Mouse (Mus musculus) left cerebral cortex, postnatal 10 days (tissue): Measurements from ENCODE around the gene Gm29609. TPM values are rescaled to one million over a fixed set of nuclear protein-coding genes. Genes with fewer than 3 reads are reported as not detected.
"Not testable (repeated sequence)": the region's sequence is repeated elsewhere in the genome, so short reads cannot be mapped to it uniquely, and the experiment has no call there.

Experiments
- DNase-seq, 2 experiments: peaks; one replicate each; pipeline ENCODE4 v3.0.0; 2021 to 2022; ENCODE audit warnings: low spot score in 2 of 2, mixed read lengths in 1 of 2; ENCODE audit errors: extremely low spot score in 1 of 2
- intact Hi-C: fragments of 180-260 bp; cut with DNase I; formaldehyde crosslinking; loops from one replicate; pipeline ENCODE4 v1.15.1; 2025
- total RNA-seq, 2 experiments: library from RNA; stranded (reverse); gene quantifications; 2 replicates each; pipeline ENCODE4 v1.2.3; 2021

Gm29609 gene
- total RNA-seq: 1 to 10 TPM; 1.6 to 3.9 TPM

DNA sequence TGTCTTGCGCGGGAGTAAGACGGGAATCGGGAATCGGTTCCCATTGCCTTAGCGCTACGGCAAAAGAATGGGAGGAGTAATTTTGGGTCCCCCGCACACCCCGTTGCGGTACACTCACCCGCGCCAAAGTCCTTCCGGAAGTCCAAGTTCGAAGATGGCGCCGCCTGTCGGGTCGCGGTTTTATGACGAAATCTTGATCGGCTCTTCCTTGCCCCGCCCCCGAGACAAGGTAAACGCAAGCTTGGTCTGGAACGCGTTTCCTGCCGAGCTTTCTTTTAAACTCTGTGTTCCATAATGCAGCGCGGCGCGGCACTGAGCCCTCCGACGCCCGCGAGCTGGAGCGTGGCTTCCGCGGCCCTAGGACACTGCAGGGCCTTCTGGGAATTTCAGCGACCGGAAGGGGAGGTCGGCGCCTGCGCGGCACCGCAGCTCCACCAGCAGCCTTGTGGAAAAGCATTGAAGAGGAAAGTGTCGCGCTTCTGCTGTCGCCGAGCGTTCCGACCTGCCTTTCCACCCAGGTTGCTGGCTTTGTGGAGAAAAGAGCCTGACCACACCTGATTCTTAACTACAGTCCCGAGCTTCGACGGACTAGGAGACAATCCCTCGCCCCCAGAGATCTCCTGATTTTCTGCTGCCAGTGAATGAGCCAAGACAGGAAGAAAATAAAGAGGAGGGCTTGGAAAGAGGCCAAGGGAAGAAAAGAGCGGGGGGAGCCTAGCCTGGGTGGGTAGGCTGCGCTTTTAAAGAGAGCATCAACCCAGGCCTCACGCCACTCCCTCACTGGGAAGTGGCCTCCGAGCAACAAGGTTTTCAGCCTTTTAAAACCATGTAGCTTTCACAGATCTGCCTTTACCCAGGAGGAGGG lies at the start of gene Gm29609, which contains the start of gene Gtf3c2:
Gm29609 (minus strand) TSS at position 146 of the 865 bp plus-strand sequence.
Gtf3c2 (minus strand) TSS at position 379 of the 865 bp plus-strand sequence.
- DNase-seq: peak; percentile 94 to 97
- intact Hi-C loops: no loop called here

DNA sequence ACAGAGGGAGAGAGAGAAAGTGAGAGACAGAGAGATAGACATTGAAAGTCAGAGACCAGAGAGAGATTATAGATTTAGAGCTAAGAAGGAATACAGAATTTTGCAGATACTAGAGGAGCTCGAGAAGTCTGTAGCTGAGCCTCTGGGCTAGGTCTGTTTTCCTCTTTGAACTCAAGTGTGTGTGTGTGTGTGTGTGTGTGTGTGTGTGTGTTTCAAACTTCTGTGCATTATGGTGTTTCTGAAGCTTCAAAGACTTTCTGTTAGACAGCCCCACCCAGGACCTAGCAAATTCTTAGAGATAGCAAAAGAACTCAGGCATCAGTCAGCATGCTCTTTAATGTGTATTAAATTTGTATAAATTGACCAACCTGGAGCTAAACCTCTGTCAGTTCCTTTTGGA lies 46.9 kb upstream of the Gm29609 start:
- intact Hi-C loops: no loop called here
- no peak for DNase-seq

DNA sequence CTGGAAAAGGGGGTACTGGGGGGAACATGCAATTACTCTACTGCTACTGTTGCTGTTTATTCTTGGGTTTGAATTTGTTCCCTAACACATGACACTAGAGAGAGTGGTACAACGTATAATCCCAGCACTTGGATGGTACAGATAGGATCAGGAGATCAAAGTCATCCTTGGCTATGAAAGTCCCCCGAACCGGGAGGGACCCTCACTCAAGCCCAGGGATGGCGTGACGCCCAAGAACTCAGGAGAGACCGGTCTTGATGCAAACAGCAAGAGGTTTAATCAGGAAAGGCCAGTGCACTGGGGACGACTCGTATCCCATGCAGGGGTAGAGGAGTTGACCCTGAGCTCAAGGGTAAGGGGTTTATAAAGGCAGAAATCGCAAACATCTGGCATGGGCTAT lies 43.0 kb upstream of the Gm29609 start:
- peak in 1 of 2 experiments; percentile 39 for DNase-seq
- intact Hi-C loops: no loop called here

DNA sequence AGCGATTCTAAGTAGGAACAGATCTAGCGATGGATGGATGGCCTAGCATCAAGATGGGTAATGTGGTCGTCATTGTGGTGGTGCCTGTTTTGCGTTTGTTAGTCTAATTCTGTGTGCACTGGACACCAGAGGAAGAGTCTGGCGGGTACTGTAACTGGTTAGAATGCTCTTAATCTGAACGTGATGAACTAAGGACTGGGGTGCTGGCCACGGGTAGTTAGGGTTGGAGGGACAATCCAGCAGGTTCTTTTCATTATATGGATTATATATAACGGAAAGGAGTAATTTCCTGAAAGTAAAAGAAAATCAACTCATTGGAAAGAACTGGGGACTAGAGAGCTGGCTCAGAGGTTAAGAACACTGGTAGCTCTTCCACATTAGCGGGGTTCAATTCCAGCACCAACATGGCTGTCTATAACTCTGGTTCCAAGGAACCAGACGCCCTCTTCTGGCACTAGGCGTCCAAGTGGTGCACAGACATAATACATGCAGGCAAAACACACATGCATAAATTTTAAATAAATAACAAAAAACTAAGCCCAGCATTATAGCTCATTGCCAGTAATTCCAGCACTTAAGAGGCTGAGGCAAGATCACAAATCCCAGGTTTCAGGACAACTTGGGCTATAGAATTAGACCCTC lies 41.7 kb upstream of the Gm29609 start:
- intact Hi-C loops: loop anchor here (2.0 kb wide), 1 partner anchor 19 kb away; the partner anchor contains the start of genes Gm9970 and Nrbp1
- DNase-seq: peak in 1 of 2 experiments; percentile 62

DNA sequence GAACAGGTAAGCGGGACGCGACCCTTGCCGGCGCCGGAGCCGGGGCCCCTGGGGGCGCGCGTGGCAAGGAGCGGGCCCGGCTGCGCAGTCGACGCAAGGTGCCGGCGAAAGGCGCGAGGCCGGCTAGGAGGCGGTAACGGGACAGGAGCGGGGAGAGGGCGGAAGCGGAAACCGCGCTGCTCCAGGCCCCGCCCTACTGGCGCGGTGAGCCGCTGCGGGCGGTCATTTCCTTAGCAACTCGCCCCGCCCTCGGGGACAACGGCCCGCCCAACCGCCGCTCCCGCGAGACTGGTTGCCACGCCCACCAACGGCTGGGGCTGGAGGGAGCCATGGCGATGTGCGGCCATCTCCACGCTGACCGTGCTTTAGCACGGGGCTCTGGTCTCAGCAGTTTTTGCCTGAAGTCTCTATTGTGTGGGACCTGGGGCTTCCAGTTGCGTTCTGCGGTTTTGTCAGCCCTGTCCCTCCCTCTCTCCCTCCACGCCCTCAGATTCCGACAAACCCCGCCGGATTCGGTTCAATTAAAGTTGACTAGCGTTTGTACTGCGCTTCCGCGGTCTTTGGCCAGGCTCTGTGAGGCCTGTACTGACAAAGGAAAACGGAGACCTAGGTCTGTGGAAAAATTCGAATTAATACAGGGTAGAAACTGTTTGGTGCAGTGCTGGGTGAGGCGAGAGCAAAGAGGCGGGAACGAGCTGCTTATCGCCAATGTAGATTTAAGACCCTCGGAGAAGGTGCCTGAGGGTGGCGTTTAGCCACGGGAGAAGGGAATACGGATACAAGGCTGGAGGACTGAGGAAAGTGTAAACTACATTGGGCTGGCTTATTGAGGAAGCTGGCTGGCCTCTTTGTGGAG lies 41.0 kb upstream of the Gm29609 start, which contains the start of gene Ppm1g:
Ppm1g (minus strand) TSS at position 240 of the 856 bp plus-strand sequence.
- intact Hi-C loops: loop anchor here (2.0 kb wide), 1 partner anchor 20 kb away; the partner anchor contains the start of genes Gm9970 and Nrbp1
- peak; percentile 94 to 98 for DNase-seq

DNA sequence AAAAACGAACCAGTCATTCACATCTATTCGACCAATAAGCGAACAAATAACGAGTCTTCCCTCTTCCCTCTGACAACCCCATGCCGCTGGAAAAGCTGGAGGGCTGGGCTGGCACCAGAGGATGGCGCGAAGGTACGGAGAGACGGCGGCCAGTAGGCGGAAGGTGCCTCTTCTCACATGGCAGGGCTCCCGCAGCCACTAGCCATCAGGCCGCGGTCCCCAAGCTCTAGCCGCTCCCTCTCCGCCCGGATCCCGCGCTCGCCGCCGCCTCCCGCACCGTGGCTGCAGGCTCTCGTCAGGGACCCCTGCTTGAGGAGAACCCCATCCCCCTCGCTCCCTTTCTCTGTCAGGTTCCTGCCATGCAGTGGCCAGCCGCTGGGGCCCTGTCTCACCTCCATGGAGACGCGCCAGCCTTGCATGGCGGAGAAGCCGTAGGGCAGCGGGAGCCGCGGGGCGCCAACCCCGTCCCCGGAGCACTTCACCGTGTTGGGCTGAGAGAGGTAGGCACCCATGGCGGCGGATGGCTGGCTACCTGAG lies 40.3 kb upstream of the Gm29609 start:
- intact Hi-C loops: loop anchor here (2.0 to 5.0 kb wide), 2 partner anchors 21 to 107 kb away; partner anchors contain the start of genes Gm9970 and Nrbp1
- DNase-seq: peak in 1 of 2 experiments; percentile 81

DNA sequence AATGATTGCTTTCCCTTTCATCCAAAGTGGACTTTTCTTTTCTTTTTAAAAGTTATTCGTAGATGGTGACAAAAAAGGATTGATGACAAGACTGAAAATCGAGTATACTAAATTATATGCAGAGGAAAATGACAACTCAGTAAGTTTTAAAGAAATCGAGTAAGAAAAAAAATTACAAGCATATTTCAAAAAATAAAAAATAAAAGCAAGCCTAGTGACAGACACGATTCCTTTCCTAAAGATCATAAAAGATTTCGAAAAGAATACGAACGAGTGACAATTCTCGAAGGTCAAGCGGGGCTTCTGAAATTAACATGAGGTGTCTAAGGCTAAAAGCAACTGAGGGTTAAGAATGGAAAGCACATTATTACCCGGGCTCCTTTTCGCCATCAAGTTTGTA lies 39.8 kb upstream of the Gm29609 start:
- intact Hi-C loops: loop anchor here (5.0 kb wide), 1 partner anchor 108 kb away; no protein-coding TSS in a partner anchor
- no peak for DNase-seq

DNA sequence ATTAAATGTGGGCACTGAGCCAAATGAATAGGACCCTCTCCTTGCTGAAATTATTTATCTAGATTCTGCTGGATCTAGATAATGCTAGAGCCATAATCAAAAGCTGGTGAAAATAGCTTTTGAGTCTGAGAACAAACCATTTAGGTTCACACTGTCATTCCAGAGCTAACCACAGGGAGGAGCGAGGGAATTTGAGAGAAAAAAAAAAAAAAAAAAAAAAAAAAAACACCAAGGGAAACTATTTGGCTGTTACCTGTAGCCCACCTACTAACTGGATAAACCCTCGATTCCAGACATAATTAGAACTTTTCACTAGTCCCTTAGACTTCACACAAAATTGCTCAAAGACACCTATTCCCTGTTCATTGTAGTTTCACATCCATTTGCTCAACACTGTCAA lies 39.4 kb upstream of the Gm29609 start:
- no peak for DNase-seq
- intact Hi-C loops: loop anchor here (5.0 kb wide), 1 partner anchor 108 kb away; no protein-coding TSS in a partner anchor

DNA sequence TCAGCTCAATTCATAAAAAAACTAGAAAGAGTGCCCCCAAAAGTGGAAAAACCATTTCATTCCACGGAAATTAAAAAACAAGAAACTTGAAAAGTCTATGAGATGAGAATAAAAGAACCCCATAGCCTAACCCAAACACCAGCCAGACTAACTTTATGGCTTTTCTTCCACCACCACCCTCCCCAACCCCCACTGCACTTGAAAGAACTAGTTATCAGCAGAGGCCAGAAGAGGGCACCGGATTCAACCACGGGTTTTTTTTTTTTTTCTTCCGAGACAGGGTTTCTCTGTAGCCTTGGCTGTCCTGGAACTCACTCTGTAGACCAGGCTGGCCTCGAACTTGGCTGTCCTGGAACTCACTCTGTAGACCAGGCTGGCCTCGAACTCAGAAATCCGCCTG lies 38.6 kb upstream of the Gm29609 start:
- intact Hi-C loops: loop anchor here (5.0 kb wide), 1 partner anchor 109 kb away; no protein-coding TSS in a partner anchor
- no peak for DNase-seq

DNA sequence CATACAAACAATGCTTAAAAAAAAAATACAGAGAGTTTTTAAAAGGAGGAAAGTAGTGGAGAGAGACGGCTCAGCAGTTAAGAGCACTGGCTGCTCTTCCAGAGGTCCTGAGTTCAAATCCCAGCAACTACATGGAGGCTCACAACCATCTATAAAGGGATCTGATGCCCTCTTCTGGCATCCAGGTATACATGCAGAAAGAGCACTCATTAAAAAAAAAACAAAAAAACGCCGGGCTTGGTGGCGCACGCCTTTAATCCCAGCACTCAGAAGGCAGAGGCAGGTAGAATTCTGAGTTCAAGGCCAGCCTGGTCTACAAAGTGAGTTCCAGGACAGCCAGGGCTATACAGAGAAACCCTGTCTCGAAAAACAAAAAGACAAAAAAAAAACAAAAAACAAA lies 36.8 kb upstream of the Gm29609 start:
- intact Hi-C loops: loop anchor here (5.0 kb wide), 1 partner anchor 111 kb away; no protein-coding TSS in a partner anchor

DNA sequence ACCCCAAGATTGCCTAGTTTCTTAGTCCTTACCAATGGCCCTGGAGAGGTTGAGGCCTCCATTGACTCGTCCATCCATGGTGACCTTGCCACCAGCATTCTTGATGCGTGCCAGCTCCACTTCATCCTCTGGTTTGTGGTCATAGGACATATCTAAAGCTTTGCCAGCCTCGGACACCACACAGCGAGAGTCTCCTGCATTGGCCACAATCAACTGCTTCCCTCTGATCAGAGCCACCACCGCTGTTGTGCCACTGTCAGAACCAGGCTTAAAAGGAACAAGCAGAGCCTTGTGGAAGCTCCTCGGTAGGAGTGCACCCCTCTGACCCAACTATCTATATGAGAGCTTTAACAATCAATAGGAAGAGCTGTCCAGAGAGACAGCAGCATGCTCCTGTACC lies 24.7 kb upstream of the Gm29609 start:
- DNase-seq: no peak
- intact Hi-C loops: no loop called here

More for the DNA sequence above, 36.8 kb upstream of the Gm29609 start:
- DNase-seq: not testable (repeated sequence)

DNA sequence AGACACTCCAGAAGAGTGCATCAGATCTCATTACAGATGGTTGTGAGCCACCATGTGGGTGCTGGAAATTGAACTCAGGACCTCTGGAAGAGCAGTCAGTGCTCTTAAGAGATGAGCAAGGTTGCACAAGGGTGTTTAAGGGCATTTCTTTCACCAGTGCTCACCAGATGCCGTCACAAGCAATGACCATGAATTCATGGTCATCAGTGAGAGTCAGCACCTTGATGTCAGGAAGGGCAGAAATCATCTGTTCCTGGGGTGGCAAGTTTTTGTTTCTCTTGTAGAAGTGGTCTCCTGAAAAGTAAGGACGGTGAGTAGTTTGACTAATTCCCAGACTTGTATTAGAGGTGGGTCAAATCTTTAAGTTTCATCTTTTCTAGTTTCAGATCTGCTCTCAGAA lies 24.2 kb upstream of the Gm29609 start:
- intact Hi-C loops: no loop called here
- DNase-seq: no peak

DNA sequence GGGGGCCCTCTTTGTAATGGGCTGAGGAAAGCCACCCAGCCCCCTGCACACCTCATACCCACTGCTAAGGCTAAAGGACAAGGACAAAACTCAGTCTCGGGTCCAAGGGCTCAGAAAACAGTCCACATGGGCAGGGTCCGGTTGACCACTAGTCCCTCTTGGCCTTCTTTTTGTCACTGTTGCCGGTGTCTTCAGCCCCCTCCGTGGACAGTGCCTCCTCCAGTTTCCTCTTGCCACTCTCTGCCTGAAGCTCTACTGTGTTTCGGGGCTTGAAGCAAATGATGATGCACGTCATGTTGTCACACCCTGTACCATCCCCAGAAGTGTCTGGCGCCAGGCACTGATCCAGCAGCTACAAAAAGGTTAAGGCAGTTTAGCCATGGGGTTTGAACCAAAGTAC lies 23.2 kb upstream of the Gm29609 start:
- intact Hi-C loops: no loop called here
- no peak for DNase-seq

DNA sequence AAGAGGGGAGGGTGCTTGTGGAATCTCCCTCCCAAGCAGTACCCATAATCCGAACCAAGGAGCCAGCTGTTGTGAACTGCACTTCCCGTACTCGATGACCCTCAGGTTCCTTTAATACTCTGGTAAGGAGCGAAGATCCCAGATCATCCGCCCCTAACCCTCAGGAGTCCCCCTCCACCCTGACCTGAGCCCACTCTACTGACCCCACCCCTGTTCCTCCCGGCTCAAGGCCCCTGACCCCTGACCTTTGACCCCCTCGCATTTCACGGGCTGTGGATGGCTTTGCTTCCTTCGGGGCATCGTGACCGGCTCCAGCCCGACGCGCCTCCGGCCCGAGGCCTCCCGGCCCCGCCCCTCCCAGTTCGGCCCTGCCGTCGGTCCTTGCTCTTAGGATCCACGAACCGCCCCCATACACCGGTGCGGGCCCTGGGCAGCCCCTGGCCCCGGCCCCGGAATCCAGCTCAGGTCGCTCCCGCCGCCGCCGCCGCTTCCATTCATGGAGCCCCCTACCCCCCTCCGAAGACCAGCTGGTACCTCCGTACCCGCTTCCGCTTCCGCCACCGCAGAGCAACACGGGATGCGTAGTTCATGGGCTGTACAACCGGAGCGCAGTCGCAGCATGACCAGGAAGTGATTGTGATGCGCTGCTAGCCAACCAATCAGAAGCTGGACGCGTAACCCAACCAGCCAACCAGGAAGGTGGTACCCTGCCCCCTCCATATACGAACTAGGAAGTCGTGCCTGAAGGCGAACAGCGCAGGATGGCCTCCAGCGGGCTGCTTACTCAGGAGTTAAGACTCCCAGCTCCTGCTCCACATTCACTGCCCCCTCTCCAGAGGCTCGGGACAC lies 22.3 kb upstream of the Gm29609 start, which contains the start of gene Zfp513:
Zfp513 (minus strand) TSS at position 562 of the 849 bp plus-strand sequence.
- intact Hi-C loops: no loop called here

DNA sequence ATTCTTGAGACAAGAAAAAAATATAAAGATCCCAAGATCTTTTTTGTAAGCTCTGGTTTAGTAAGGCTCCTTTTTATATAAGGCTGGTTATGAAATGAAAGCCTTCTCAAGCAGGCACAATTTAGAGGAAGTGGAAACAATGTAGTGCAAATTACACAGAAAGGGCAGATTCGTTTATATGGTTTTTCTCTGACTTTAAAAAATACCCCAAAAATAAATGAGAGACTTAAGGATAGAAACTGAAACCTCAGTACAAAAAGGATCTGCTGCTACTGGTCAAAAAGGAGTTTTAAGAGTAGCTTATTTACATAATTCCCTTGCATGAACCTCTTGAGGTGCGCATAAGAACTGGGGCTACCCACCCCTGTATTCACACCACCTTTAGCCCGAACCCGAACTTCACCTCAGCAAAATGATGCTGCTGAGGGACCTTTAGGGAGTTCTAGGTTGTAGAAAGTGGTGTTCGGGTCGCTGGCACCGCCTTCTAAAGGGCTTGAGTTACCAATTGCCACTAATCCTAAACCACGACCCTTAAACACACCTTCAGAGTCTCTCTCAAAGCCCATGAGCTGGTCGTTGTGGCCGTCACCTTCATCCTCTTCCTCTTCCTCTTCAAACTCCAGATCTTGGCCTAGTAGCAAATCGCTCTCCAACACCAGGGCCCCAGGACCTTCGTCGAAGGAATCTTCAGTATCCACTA lies 21.5 kb upstream of the Gm29609 start:
- no peak for DNase-seq
- intact Hi-C loops: no loop called here

More for the DNA sequence above, 22.3 kb upstream of the Gm29609 start, which contains the start of gene Zfp513:
- DNase-seq: peak; percentile 97 to 99

DNA sequence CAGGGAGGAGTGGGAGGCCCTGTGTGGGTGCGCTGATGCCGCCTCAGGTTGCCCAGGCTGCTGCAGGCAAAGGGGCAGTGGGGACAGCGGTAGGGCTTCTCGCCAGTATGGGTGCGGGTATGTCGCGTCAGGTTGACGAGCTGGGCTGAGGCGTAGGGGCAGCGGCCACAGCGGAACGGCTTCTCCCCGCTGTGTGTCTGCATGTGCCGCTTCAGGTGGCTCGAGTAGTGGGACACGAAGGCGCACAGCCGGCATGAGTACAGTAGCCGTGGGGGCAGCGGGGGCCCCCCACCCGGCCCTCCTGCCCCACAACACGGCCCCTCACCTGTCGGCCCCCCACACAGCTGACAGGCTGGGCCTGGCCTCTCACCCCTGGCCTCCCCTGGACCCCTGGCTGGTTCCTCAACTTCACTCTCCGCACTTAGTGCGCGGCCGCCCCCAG lies 20.6 kb upstream of the Gm29609 start:
- peak in 1 of 2 experiments; percentile 68 for DNase-seq
- intact Hi-C loops: no loop called here
